Mouse (Mus musculus): ENCODE measurements around the gene Mum1l1. TPM values are rescaled to one million over a fixed set of nuclear protein-coding genes. Genes with fewer than 3 reads are reported as not detected.

The Mum1l1 gene
- polyA plus RNA-seq, 1 experiment from 2014 or later, result 12.6 TPM

- ATAC-seq, result peak; percentile 94
- Histone ChIP-seq H3K27me3 (replicated peaks) (no peaks in the 10 kb centered on the region), H3K4me2 (replicated peaks) (peak overlapping the region; percentile 30), H3K4me3 (replicated peaks) (no peak overlapping the region), H3K36me3 (no peaks in the 10 kb centered on the region), H3K27ac (no peak overlapping the region), H3K4me1 (replicated peaks) (no peaks in the 10 kb centered on the region), H3K9ac (no peak overlapping the region), H3K9me3 (no peaks in the 10 kb centered on the region)
- WGBS, result 41% methylated on average over 9 of the region's 9 CpGs
These were observed 21.3 kb downstream of the Mum1l1 start for GRCm38 (mm10) chrX:139231143-139231542.

GRCm38 (mm10) chrX:139247294-139247693 is 37.5 kb downstream of the Mum1l1 start:
- Histone ChIP-seq H3K4me3 (replicated peaks) (no peak overlapping the region), H3K36me3 (no peaks in the 10 kb centered on the region), H3K4me2 (replicated peaks) (no peak overlapping the region), H3K9ac (no peak overlapping the region), H3K27me3 (replicated peaks) (no peaks in the 10 kb centered on the region), H3K27ac (no peak overlapping the region), H3K4me1 (replicated peaks) (no peaks in the 10 kb centered on the region), H3K9me3 (no peaks in the 10 kb centered on the region)
- ATAC-seq, result no peak
- 86% methylated on average over 3 of the region's 3 CpGs for WGBS

DNA sequence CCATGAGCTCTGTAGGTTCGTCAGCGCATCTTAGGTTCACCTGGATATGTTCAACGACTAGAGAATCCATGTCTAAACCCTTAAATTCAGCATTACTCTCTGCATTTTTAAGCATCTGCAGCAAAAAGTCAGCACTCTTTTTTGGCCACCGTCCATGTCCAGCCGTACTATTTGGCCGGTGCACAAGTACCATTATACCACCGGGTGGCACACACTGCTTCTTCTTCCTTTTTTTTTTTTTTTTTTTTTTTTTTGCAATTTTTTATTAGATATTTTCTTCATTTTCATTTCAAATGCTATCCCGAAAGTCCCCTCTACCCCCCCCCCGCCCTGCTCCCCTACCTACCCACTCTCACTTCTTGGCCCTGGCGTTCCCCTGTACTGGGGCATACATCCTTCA is 47.2 kb downstream of the Mum1l1 start:
- Histone ChIP-seq H3K4me2 (replicated peaks) (no peak overlapping the region), H3K4me3 (replicated peaks) (no peak overlapping the region), H3K27ac (no peak overlapping the region), H3K9me3 (no peaks in the 10 kb centered on the region), H3K9ac (no peak overlapping the region), H3K27me3 (replicated peaks) (no peaks in the 10 kb centered on the region), H3K4me1 (replicated peaks) (no peaks in the 10 kb centered on the region), H3K36me3 (no peaks in the 10 kb centered on the region)
- WGBS, result 90% methylated on average over 10 of the region's 10 CpGs
- ATAC-seq, result no peak

- Histone ChIP-seq H3K4me1 (replicated peaks) (no peaks in the 10 kb centered on the region), H3K27ac (no peak overlapping the region), H3K36me3 (no peaks in the 10 kb centered on the region), H3K9me3 (no peaks in the 10 kb centered on the region), H3K4me3 (replicated peaks) (no peak overlapping the region), H3K4me2 (replicated peaks) (no peak overlapping the region), H3K27me3 (replicated peaks) (no peaks in the 10 kb centered on the region), H3K9ac (no peak overlapping the region)
- no peak for ATAC-seq
- 89% methylated on average over 4 of the region's 4 CpGs for WGBS
These were observed 72.1 kb downstream of the Mum1l1 start for GRCm38 (mm10) chrX:139281966-139282365.

Other genes starting within 250 kb of the Mum1l1 start
- gene Serpina7, start 124.8 kb upstream of the Mum1l1 start, polyA plus RNA-seq (2015; fragmentation: Nextera tagmentation; extraction: Ambion mirVana), result 0.14 TPM in 1 of 2 replicates, not detected in the other
- not detected in 2 replicates for gene 4930513O06Rik, start 123.8 kb upstream of the Mum1l1 start, polyA plus RNA-seq (2015; fragmentation: Nextera tagmentation; extraction: Ambion mirVana)
- not detected in 2 replicates for gene 4933428M09Rik, start 30.8 kb upstream of the Mum1l1 start, polyA plus RNA-seq (2015; fragmentation: Nextera tagmentation; extraction: Ambion mirVana)
- 0.14 TPM in 1 of 2 replicates, not detected in the other for gene Trap1a, start 123.6 kb downstream of the Mum1l1 start, polyA plus RNA-seq (2015; fragmentation: Nextera tagmentation; extraction: Ambion mirVana)

Measured in intestine, embryonic 15.5 days (tissue).